Mouse (Mus musculus) intestine, postnatal 0 days (tissue): ENCODE data around the gene Sf3b3. TPM values are rescaled to one million over a fixed set of nuclear protein-coding genes. Genes with fewer than 3 reads are reported as not detected.

Experiments used
- ATAC-seq: fragments of 200-750 bp; cut with Nextera tagmentation; 2 replicates; pipeline ENCODE4 v1.8.0; 2017; ENCODE audit warnings: mild to moderate bottlenecking, moderate TSS enrichment, moderate library complexity
- H3K27ac ChIP-seq: fragments of 300-500 bp; sonication (generic); 2 replicates; pipeline ENCODE4 v1.5.1; 2014; ENCODE audit warnings: mild to moderate bottlenecking, low read depth, low read length, moderate library complexity
- H3K27me3 ChIP-seq: fragments of 300-500 bp; sonication (generic); replicated peaks from 2 replicates; pipeline ENCODE4 v1.6.1; 2014; ENCODE audit warnings: low read length, mixed read lengths; ENCODE audit not compliant: control insufficient read depth, insufficient read depth
- H3K36me3 ChIP-seq: fragments of 300-500 bp; sonication (generic); 2 replicates; pipeline ENCODE4 v1.6.1; 2014; ENCODE audit warnings: mild to moderate bottlenecking, moderate library complexity; ENCODE audit not compliant: control insufficient read depth, insufficient read depth
- H3K4me1 ChIP-seq: fragments of 300-500 bp; sonication (generic); replicated peaks from 2 replicates; pipeline ENCODE4 v1.6.1; 2014; ENCODE audit warnings: antibody characterized with exemption, low read length, mixed read lengths; ENCODE audit not compliant: control insufficient read depth, insufficient read depth
- H3K4me2 ChIP-seq: fragments of 300-500 bp; sonication (generic); replicated peaks from 2 replicates; pipeline ENCODE4 v1.6.1; 2014; ENCODE audit warnings: low read depth, mild to moderate bottlenecking, moderate library complexity
- H3K4me3 ChIP-seq: fragments of 300-500 bp; sonication (generic); 2 replicates; pipeline ENCODE4 v1.5.1; 2014; ENCODE audit warnings: low read depth, low read length
- H3K9ac ChIP-seq: fragments of 300-500 bp; sonication (generic); 2 replicates; pipeline ENCODE4 v1.6.1; 2014; ENCODE audit warnings: mild to moderate bottlenecking, low read depth, low read length
- H3K9me3 ChIP-seq: fragments of 300-500 bp; sonication (generic); 2 replicates; pipeline ENCODE4 v1.6.1; 2016; ENCODE audit warnings: mixed run types; ENCODE audit not compliant: control insufficient read depth
- CTCF ChIP-seq: sonication (generic); IDR thresholded peaks from 2 replicates; pipeline ENCODE4 v1.5.1; 2016; ENCODE audit warnings: low read depth, mild to moderate bottlenecking, control low read depth, antibody characterized with exemption, moderate library complexity
- WGBS: fragments of 180-500 bp; shearing (Covaris S2); extraction: QIAGEN DNeasy Blood & Tissue Kit; methylation state at CpG from one replicate; pipeline ENCODE4 v1.1.7; 2014; 5-methylcytosine and 5-hydroxymethylcytosine counted together
- polyA plus RNA-seq: library from polyadenylated mRNA; unstranded; fragments of >200 nt; fragmentation: Nextera tagmentation; extraction: Ambion mirVana; gene quantifications from 2 replicates; pipeline ENCODE4 v1.2.1, GENCODE M21; 2015

Gene Sf3b3
- polyA plus RNA-seq, 1 experiment from 2014 or later = 29.7 TPM

- H3K27me3 ChIP-seq = no peaks in the 10 kb centered on the region
- peaks cover 71% of the 10 kb centered on the region for H3K36me3 ChIP-seq
- no peak overlapping the region for H3K27ac ChIP-seq
- 81% methylated on average over 3 of the region's 3 CpGs for WGBS
- H3K9me3 ChIP-seq = no peaks in the 10 kb centered on the region
- H3K4me1 ChIP-seq = no peaks in the 10 kb centered on the region
- no peak overlapping the region for H3K9ac ChIP-seq
- no peak overlapping the region for H3K4me3 ChIP-seq
- no peak for ATAC-seq
- peak; percentile 43; the same call in 1 of the 2 replicates for TF ChIP-seq CTCF
- no peak overlapping the region for H3K4me2 ChIP-seq
These were observed 4.5 kb downstream of the Sf3b3 start for GRCm38 (mm10) chr8:110842012-110842574.

- WGBS = 66% methylated on average over 3 of the region's 3 CpGs
- Histone ChIP-seq H3K9ac (no peak overlapping the region), H3K4me1 (no peaks in the 10 kb centered on the region), H3K27ac (no peak overlapping the region), H3K9me3 (no peaks in the 10 kb centered on the region), H3K4me3 (no peak overlapping the region), H3K36me3 (peaks cover 90% of the 10 kb centered on the region), H3K4me2 (no peak overlapping the region), H3K27me3 (no peaks in the 10 kb centered on the region)
- TF ChIP-seq CTCF = no peak
- ATAC-seq = no peak
These were observed 14.6 kb downstream of the Sf3b3 start for GRCm38 (mm10) chr8:110831956-110832355.

- 74% methylated on average over 3 of the region's 3 CpGs for WGBS
- H3K9me3 ChIP-seq = no peaks in the 10 kb centered on the region
- ATAC-seq = no peak
- peaks cover 91% of the 10 kb centered on the region for H3K36me3 ChIP-seq
- no peaks in the 10 kb centered on the region for H3K4me1 ChIP-seq
- no peak overlapping the region for H3K27ac ChIP-seq
- no peak overlapping the region for H3K9ac ChIP-seq
- no peak overlapping the region for H3K4me3 ChIP-seq
- no peak for TF ChIP-seq CTCF
- no peaks in the 10 kb centered on the region for H3K27me3 ChIP-seq
- H3K4me2 ChIP-seq = no peak overlapping the region
These were observed 18.1 kb downstream of the Sf3b3 start for GRCm38 (mm10) chr8:110828511-110828910.

GRCm38 (mm10) chr8:110824861-110825260, 21.7 kb downstream of the Sf3b3 start:
- WGBS = 93% methylated on average over 1 of the region's 1 CpGs
- H3K9ac ChIP-seq = no peak overlapping the region
- H3K36me3 ChIP-seq = peaks cover 93% of the 10 kb centered on the region
- no peak for ATAC-seq
- no peak overlapping the region for H3K4me3 ChIP-seq
- no peak overlapping the region for H3K27ac ChIP-seq
- H3K9me3 ChIP-seq = no peaks in the 10 kb centered on the region
- no peak overlapping the region for H3K4me2 ChIP-seq
- H3K27me3 ChIP-seq = no peaks in the 10 kb centered on the region
- no peak for TF ChIP-seq CTCF
- no peaks in the 10 kb centered on the region for H3K4me1 ChIP-seq

- Histone ChIP-seq H3K4me3 (no peak overlapping the region), H3K9me3 (no peaks in the 10 kb centered on the region), H3K27ac (no peak overlapping the region), H3K9ac (no peak overlapping the region), H3K4me2 (no peak overlapping the region), H3K36me3 (peaks cover 97% of the 10 kb centered on the region), H3K27me3 (no peaks in the 10 kb centered on the region), H3K4me1 (no peaks in the 10 kb centered on the region)
- ATAC-seq = no peak
- no peak for TF ChIP-seq CTCF
- 76% methylated on average over 3 of the region's 3 CpGs for WGBS
These were observed 24.6 kb downstream of the Sf3b3 start for GRCm38 (mm10) chr8:110821960-110822359.

- no peak overlapping the region for H3K4me2 ChIP-seq
- H3K27me3 ChIP-seq = no peaks in the 10 kb centered on the region
- TF ChIP-seq CTCF = no peak
- H3K4me3 ChIP-seq = no peak overlapping the region
- H3K4me1 ChIP-seq = no peaks in the 10 kb centered on the region
- no peak overlapping the region for H3K9ac ChIP-seq
- H3K27ac ChIP-seq = no peak overlapping the region
- no peak for ATAC-seq
- no peaks in the 10 kb centered on the region for H3K9me3 ChIP-seq
- 89% methylated on average over 2 of the region's 2 CpGs for WGBS
- peaks cover 98% of the 10 kb centered on the region for H3K36me3 ChIP-seq
These were observed 26.3 kb downstream of the Sf3b3 start for GRCm38 (mm10) chr8:110820257-110820656.

GRCm38 (mm10) chr8:110818593-110818992, 28.0 kb downstream of the Sf3b3 start:
- Histone ChIP-seq H3K27me3 (no peaks in the 10 kb centered on the region), H3K4me2 (no peak overlapping the region), H3K36me3 (peaks cover 99% of the 10 kb centered on the region), H3K9ac (no peak overlapping the region), H3K27ac (no peak overlapping the region), H3K4me3 (no peak overlapping the region), H3K9me3 (no peaks in the 10 kb centered on the region), H3K4me1 (no peaks in the 10 kb centered on the region)
- TF ChIP-seq CTCF = peak; percentile 61
- 79% methylated on average over 3 of the region's 3 CpGs for WGBS
- no peak for ATAC-seq
